Mouse (Mus musculus) gastrocnemius, postnatal 4 days (tissue): ENCODE measurements around the gene Mettl2. TPM values are rescaled to one million over a fixed set of nuclear protein-coding genes. Genes with fewer than 3 reads are reported as not detected.

Experiments used
- total RNA-seq, 2 experiments: library from RNA; stranded (reverse); gene quantifications; 2 replicates each; pipeline ENCODE4 v1.2.3; 2021

The Mettl2 gene
- total RNA-seq, 2 experiments from 2014 or later, result 16.3 to 17.2 TPM

Other genes starting within 250 kb of the Mettl2 start
- not detected for gene Efcab3, start 62.8 kb upstream of the Mettl2 start, total RNA-seq
- not detected for gene Gm10842, start 20.5 kb downstream of the Mettl2 start, total RNA-seq
- 10 to 100 TPM; 52.1 to 55.8 TPM for gene Tlk2, start 52.4 kb downstream of the Mettl2 start, total RNA-seq
- gene Mrc2, start 166.2 kb downstream of the Mettl2 start, total RNA-seq, result 10 to 100 TPM; 78.1 to 79.3 TPM